Mouse (Mus musculus) granulocyte monocyte progenitor cell, adult 5-6 weeks (primary cell): Measurements from ENCODE around the gene Mob3b. TPM values are rescaled to one million over a fixed set of nuclear protein-coding genes. Genes with fewer than 3 reads are reported as not detected.
A peak's percentile ranks its signal among the peaks of the same experiment; 100 is the strongest.

Source experiments
- ATAC-seq: replicated peaks from 2 replicates; pipeline ENCODE4 v1.8.0; 2016; ENCODE audit warnings: mild to moderate bottlenecking, moderate TSS enrichment, inconsistent platforms; ENCODE audit not compliant: poor library complexity, severe bottlenecking
- total RNA-seq, 2 experiments: library from RNA; stranded (forward) in 1 of 2; stranded (reverse) in 1 of 2; fragments of 200-712, 200-1000 nt in 1 of 2; fragments of >200 nt in 1 of 2; fragmentation: Nextera tagmentation in 1 of 2; gene quantifications; 2 replicates each; pipeline ENCODE4 v1.2.3; 2014 to 2017

Gene Mob3b
- total RNA-seq, 2 experiments from 2014 or later, result 0.77 to 1.4 TPM

GRCm38 (mm10) chr4:35082476-35083114 lies 74.7 kb downstream of the Mob3b start:
- no peak for ATAC-seq

- ATAC-seq, result no peak; the same call in 1 of the 2 replicates
Measured at GRCm38 (mm10) chr4:35080285-35080684, 77.0 kb downstream of the Mob3b start.

GRCm38 (mm10) chr4:35068739-35069138 lies 88.5 kb downstream of the Mob3b start:
- peak; percentile 42; the same call in 1 of the 2 replicates for ATAC-seq

- no peak for ATAC-seq
Measured at GRCm38 (mm10) chr4:35066163-35066562, 91.1 kb downstream of the Mob3b start.

GRCm38 (mm10) chr4:35065075-35065838 lies 92.0 kb downstream of the Mob3b start:
- no peak for ATAC-seq

GRCm38 (mm10) chr4:35063146-35063719 lies 94.1 kb downstream of the Mob3b start:
- ATAC-seq, result no peak

GRCm38 (mm10) chr4:35060964-35061363 lies 96.3 kb downstream of the Mob3b start:
- no peak for ATAC-seq

- no peak for ATAC-seq
Measured at GRCm38 (mm10) chr4:35060401-35060800, 96.9 kb downstream of the Mob3b start.

- ATAC-seq, result no peak
Measured at GRCm38 (mm10) chr4:35054362-35054761, 102.9 kb downstream of the Mob3b start.

GRCm38 (mm10) chr4:35052174-35052942 lies 104.9 kb downstream of the Mob3b start:
- ATAC-seq, result no peak

GRCm38 (mm10) chr4:35051152-35051551 lies 106.1 kb downstream of the Mob3b start:
- no peak for ATAC-seq

- no peak for ATAC-seq
Measured at GRCm38 (mm10) chr4:35049742-35050058, 107.6 kb downstream of the Mob3b start.

- no peak for ATAC-seq
Measured at GRCm38 (mm10) chr4:35049036-35049741, 108.1 kb downstream of the Mob3b start.

- ATAC-seq, result no peak
Measured at GRCm38 (mm10) chr4:35040896-35041295, 116.4 kb downstream of the Mob3b start.

- ATAC-seq, result no peak
Measured at GRCm38 (mm10) chr4:35040306-35040705, 117.0 kb downstream of the Mob3b start.

- ATAC-seq, result no peak
Measured at GRCm38 (mm10) chr4:35037824-35038223, 119.5 kb downstream of the Mob3b start.

GRCm38 (mm10) chr4:35034504-35035290 lies 122.6 kb downstream of the Mob3b start:
- ATAC-seq, result peak; percentile 65

GRCm38 (mm10) chr4:35032758-35033157 lies 124.5 kb downstream of the Mob3b start:
- ATAC-seq, result no peak

GRCm38 (mm10) chr4:35031623-35032022 lies 125.7 kb downstream of the Mob3b start:
- ATAC-seq, result no peak
